Mouse (Mus musculus) spleen, postnatal 36 days (tissue): Measurements from ENCODE around the gene Sfxn4.
"Not testable (repeated sequence)": the region's sequence is repeated elsewhere in the genome, so short reads cannot be mapped to it uniquely, and the experiment has no call there.

ENCODE experiments used
- DNase-seq, 2 experiments: peaks; one replicate each; pipeline ENCODE4 v3.0.0; 2022; ENCODE audit warnings: low spot score in 2 of 2, mixed read lengths in 1 of 2

Gene Sfxn4

DNA sequence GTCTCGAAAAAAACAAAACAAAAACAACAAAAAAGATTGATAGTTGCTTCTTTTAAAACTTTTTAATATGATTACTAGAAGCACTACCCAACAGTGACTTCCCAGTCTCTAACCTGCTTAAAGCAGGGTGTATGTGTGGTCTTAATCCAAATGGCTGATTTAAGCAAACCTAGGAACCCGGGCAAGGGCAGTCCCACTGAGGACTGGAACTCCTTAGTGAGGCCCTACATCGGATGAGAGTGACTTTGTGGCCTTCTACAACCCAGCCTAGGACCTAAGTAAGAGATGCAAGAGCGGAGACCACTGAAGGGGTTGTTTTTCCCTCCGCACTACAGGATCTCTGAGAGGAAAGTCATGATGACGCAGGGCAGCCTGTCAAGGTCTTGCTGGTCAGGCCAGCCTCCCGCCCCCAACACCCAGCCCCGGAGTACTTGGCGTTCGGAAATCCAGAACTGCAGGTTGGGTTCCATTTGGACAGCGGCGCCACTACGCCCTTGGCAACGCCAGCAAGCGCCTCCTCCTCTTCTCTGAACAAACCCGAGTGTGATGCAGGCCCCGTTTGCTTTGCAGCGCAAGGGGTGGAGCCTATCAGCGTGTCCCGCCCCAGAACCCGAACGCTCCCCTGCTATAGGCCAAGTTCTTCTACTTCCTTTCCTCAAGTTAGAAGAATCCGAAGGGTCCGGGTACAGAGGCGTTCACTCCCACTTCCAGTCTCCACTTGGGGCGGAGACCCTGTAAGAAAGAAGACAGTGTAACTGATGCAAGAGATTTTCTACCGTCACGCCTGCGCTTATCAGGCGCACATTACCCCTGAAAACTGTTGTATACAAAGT lies at the start of gene Sfxn4:
Gene Sfxn4, minus strand, starts transcription at position 612 of the 833 bp plus-strand sequence.
- peak; percentile 93 for DNase-seq

- DNase-seq = no peak
Measured at GRCm38 (mm10) chr19:60910304-60910703, 49.0 kb upstream of the Sfxn4 start.

DNA sequence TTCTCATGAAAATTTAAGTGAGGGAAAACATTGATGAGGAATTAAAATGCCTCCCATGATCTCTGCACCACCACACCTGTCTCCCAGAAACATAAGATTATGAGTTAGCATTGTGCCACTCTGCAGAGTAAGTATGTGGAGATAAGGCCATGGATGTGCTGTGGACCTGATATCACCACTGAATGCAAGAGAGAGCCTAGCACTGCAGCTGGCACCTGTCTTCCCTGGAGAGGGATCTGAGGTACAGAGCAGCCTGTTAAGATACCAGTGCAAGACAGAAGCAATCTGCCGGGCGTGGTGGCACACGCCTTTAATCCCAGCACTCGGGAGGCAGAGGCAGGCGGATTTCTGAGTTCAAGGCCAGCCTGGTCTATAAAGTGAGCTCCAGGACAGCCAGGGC lies 44.2 kb upstream of the Sfxn4 start:
- no peak for DNase-seq

DNA sequence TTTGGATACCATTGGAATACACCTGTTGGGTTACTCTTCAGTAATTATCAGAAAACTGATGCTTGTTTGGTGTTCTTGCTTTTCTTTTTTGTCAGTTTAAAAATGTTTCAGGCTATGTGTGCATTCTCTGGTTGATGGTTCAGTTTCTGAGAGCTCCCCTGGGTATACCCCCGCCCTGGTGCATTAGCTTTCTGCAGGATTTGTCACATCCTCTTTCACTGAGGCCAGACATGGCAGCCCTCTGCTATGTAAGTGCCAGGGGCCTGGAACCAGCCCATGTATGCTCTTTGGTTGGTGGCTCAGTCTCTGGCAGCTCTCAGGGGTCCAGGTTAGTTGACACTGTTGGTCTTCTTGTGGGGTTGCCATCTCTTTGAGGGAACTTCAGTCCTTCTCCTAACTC lies 42.7 kb upstream of the Sfxn4 start:
- DNase-seq = peak; percentile 50 to 52

GRCm38 (mm10) chr19:60903139-60903538 lies 41.9 kb upstream of the Sfxn4 start:
- DNase-seq = no peak

DNA sequence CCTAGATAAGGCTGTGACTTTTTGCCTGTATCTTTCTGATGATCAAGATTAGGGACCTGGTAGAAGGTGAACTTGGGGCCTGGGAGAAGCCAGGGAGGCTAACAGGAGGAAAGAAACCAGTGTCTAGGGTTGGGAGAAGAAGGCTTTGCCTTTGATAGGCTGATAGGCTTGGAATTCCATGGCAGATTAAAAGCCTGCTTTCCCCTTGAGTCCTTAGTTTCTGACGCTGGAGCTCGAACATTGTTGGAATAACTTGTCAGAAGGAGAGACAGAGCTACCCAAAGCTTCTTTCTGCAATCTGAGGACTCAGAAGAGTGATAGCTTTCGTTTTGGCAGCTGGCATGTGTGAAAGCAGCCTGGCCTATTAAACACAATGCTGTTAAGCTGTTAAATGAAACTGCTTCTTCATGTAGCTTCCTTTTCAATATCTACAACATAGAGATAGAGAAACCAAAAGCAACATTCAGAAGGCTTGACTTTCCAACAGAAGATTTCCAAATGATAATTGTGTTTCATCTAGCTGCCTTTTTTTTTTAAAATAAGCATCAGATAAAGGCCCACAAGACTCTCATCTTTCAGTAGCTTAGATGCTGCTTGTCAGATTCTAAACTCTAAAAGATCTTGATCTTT lies 34.1 kb upstream of the Sfxn4 start:
- DNase-seq = no peak

- DNase-seq = peak; percentile 61 to 74
Measured at GRCm38 (mm10) chr19:60891934-60892547, 30.8 kb upstream of the Sfxn4 start.

DNA sequence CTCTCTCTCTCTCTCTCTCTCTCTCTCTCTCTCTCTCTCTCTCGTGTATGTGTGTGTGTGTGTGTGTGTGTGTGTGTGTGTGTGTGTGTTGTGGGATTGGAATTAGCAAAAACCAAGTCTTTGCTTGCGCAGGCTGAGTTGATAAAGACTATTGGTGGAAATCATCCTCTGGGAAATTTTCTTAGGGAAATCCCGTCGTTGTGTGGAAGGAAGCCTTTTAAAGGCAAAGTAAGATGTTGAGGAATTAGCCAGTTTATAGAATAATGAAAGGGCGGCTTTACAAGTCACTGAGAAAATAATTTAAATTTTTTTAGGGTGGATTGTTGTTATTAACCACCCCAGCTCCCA lies 29.8 kb upstream of the Sfxn4 start:
- DNase-seq = no peak

DNA sequence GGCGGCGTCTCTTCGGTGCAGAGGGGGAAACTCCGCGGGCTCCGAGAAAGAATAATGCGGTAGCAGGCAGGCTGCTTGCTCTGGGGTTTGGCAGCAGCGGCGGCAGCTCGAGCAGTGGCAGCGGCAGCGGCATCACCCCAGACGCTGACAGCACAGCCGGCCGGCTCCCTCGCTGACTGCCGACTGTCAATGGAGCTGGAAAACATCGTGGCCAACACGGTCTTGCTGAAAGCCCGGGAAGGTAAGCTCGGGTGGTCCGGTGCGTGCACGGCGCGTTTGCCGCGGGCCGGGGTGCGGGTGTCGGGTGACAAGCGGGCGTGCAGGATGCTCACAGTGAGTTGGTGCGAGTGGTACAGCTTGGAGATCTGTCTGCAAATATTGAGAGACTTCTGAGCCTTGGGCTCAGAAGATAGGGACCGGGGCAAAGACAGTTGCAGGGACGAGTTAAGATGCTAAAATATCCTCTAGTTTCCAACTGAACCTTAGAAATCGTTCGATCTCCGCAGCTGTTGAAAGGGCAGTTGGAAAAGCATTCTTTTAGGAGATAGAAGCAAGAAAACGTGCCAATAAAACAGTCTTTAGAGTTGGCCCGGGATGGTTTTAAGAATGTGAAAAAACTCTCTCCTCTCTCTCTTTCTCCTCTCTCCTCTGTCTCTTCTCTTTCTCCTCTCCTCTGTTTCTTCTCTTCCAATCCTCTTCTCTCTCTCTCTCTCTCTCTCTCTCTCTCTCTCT lies 29.3 kb upstream of the Sfxn4 start:
- no peak for DNase-seq

DNA sequence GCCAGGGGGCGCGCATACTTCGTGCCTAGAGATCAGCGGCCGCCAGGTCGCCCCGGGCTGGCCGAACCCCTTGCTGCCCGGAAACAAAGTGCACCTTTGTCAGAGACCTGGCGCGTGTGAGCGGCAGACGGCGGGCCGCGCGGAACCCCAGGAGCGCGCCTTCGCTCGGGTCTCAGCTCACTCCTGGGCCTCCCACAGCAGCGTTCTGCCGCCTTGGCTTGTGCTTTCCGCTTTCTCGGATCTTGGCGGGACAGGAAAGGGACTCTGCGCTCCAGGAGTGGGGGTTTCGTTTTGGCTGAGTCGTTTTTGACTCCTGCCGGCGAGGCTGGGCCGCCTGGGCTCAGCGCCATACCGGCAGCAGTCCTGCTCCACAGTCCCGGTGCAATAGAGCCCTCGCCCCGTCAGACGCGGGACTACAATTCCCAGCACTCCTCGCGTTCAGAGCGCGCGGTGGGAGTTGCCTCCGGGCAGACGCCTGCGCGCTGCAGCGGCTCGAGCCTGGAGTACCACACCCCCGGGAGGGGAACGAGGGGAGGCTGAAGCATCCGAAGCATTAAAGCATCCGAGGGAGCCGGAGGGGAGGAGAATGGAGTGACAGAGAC lies 28.5 kb upstream of the Sfxn4 start, which contains the start of gene Grk5:
Gene Grk5, plus strand, starts transcription at position 36 of the 602 bp plus-strand sequence.
- DNase-seq = peak; percentile 95

GRCm38 (mm10) chr19:60889101-60889713 lies 27.9 kb upstream of the Sfxn4 start:
- peak; percentile 23 to 52 for DNase-seq

DNA sequence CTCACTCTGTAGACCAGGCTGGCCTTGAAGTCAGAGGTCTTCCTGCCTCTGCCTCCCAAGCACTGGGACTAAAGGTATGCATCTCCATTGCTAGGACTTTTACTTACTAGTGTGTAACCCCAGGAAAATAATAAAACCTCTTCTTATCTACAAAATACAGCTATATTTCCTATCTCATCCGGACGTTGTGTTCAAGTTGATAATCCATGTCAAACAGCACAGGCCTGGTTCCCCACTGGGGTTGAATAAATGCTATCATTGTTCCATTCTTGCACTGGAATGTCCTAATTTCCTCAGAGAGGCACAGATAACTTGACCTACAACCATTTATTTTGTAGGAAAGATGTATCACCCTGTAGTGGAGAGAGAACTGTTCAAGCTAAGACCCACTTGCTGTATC lies 26.4 kb upstream of the Sfxn4 start:
- no peak for DNase-seq

- DNase-seq = no peak
Measured at GRCm38 (mm10) chr19:60883129-60883528, 21.9 kb upstream of the Sfxn4 start.

DNA sequence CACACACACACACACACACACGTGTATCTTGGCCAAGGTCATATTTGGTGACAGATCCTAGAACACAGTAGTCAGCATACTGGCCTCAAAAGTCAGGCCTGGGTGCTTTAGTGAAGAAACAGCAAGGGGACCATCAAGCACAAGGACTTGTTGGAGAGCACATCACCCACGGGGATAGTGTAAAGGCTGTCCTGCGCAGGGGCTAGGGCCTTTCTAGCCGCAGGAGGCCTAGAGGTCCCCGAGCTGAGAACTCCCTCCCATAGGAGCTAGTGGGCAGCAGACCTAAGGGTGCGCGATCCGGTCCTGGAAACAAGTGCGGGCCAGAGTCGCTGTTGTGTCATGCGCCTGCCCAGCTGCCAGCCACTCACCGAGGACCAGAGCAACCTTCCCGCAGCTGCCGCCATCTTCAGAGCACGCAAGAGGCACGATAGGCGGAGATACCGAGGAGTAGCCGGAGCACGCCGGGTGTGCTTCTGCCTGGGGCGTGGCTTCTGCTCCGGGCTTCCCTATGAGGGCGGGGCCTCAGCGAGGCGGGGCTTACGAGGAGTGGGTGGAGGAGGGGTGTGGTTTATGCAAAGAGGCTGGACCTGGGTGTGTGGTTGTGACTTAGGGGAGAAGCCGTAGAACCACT lies 12.9 kb upstream of the Sfxn4 start, which contains the start of gene Prdx3:
Gene Prdx3, minus strand, starts transcription at position 493 of the 631 bp plus-strand sequence.
- DNase-seq = peak; percentile 98 to 99

GRCm38 (mm10) chr19:60873501-60873900 lies 12.2 kb upstream of the Sfxn4 start:
- no peak for DNase-seq

GRCm38 (mm10) chr19:60872272-60872671 lies 11.0 kb upstream of the Sfxn4 start:
- DNase-seq = peak in 1 of 2 experiments; percentile 24

GRCm38 (mm10) chr19:60871366-60871765 lies 10.1 kb upstream of the Sfxn4 start:
- DNase-seq = no peak

GRCm38 (mm10) chr19:60870489-60870888 lies 9.2 kb upstream of the Sfxn4 start:
- DNase-seq = no peak

GRCm38 (mm10) chr19:60866169-60866568 lies 4.9 kb upstream of the Sfxn4 start:
- not testable (repeated sequence) for DNase-seq

GRCm38 (mm10) chr19:60845731-60846130 lies 15.5 kb downstream of the Sfxn4 start:
- no peak for DNase-seq

DNA sequence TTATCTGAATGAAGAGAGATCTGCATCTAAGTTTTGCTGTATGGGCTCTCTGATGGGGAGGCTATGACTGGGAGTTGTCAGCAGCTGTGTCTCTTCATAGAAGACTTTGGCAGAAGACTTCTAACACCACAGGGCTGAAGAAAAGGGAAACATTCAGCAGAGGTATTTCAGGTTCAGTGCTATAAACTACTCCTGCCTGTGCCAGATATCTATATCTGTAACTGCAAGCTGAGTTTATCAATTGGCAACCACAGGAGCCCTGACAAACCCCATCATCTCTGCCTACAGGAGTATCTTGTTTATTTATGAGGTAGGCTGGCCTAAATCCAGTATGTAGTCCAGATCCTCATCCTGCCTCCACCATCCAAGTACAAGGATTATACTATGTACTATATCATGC lies 18.0 kb downstream of the Sfxn4 start:
- peak; percentile 2 to 11 for DNase-seq
